Mouse (Mus musculus): ENCODE measurements around the gene Itga11. TPM values are rescaled to one million over a fixed set of nuclear protein-coding genes. Genes with fewer than 3 reads are reported as not detected.
A peak's percentile ranks its signal among the peaks of the same experiment; 100 is the strongest.

Gene Itga11
- 0.29 and 0.30 TPM in 2 replicates for polyA plus RNA-seq (2015; fragmentation: Nextera tagmentation; extraction: Ambion mirVana)

DNA sequence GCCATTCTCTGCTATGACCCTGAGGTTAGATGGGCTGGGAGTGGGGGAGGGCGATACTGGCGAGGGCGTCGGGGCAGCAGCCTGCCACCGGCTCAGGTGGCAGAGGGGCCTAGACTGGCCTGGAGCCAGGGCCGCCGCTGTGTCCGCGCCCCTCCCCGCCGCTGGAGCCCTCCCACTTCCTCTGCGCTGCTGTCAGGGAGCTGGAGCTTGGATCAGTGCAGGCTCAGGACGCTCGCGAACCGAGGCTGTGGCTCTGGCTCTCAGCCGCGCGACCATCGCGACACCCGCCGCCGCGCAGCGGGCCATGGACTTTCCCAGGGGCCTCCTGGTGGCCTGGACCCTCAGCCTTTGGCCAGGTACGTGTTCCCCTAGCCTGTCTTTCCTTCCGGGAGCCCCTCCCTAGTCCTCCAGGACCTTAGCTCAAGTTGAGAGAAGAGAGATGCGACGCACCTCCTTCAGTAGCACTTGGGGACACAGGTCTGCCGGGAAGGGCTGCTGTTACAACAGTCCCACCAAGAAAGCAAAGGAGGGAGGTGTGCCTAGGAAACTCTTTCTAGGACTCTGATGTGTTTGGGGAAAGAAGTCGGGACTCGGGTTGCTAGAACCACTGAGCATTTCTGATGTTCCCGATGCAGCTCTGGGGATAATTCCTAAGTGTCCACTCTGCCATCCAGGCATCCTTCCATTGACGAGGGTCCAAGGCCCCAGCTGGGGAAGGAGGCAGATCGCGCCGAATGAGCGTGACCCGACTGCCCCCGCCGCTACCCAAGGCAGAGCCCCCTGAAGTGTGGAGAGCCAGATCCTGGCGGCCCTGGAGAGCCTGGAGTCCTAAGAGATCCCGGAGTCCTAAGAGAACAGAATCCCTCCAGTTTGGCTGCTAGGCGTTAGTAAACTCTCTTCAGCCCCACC is at the start of gene Itga11:
Gene Itga11 (plus strand): TSS at position 186 of the 909 bp plus-strand sequence.
- Histone ChIP-seq H3K27ac (replicated peaks) (no peak within 1 kb of the TSS), H3K9ac (ENCODE audit: low read length) (peak within 1 kb of the TSS; percentile 55)
- TF ChIP-seq EP300 (optimal IDR thresholded peaks at IDR 0.05) (no peak), CTCF (IDR thresholded peaks at IDR 0.05; ENCODE audit: low read depth) (no peak)

DNA sequence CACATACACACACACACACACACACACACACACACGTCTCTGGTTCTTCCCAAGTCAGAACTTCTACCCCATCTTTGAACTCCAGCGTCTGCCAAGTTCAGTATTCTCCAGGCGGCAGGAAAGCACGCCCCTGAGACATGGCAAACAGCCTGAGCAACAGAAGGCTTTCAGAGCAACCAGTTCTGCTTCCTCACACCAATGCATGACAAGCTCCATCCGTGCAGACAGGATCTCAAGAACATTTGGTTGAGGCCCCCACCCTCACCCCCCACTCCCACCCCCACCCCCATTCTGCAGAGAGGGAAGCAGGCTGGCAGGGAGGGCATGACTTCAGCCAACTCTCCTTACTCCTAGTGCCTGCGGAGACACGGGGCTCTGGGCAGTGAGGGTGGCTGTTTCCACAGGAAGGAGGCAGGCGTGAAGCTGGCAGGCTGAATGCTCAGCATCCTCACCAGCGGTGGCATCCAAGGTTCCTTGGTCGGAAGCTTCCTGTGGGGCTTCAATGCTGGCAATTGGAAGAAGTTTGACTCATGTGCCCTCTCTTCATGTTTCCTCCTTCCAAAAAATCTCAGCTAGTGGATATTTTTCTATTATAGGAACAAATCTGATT is 46.9 kb upstream of the Itga11 start:
- no peak overlapping the region for H3K27ac ChIP-seq (replicated peaks)
- ATAC-seq (ENCODE audit: low FRiP score, low TSS enrichment) (no peak), DNase-seq (ENCODE audit: low spot score) (no peak)
- TF ChIP-seq CTCF (IDR thresholded peaks at IDR 0.05; ENCODE audit: low read depth) (no peak), EP300 (optimal IDR thresholded peaks at IDR 0.05) (no peak)
- H3K9ac ChIP-seq (ENCODE audit: low read length), result no peak overlapping the region
- H3K4me1 ChIP-seq (replicated peaks; ENCODE audit: control insufficient read depth, insufficient read depth), result no peaks in the 10 kb centered on the region
- WGBS, result 56% methylated on average over 10 of the region's 10 CpGs
- H3K4me2 ChIP-seq (replicated peaks; ENCODE audit: low read depth), result no peak overlapping the region
- H3K36me3 ChIP-seq (ENCODE audit: control insufficient read depth, insufficient read depth, low read length), result no peaks in the 10 kb centered on the region
- H3K27me3 ChIP-seq (ENCODE audit: control insufficient read depth, insufficient read depth, low read length), result no peaks in the 10 kb centered on the region
- H3K4me3 ChIP-seq (ENCODE audit: low read depth, low read length), result no peak overlapping the region
- H3K9me3 ChIP-seq (ENCODE audit: control insufficient read depth, low read length), result no peaks in the 10 kb centered on the region

More for the DNA sequence above, at the start of gene Itga11:
- H3K4me3 ChIP-seq (ENCODE audit: low read depth, low read length), result peak within 1 kb of the TSS; percentile 45
- WGBS, result 3% methylated on average over 38 of the region's 45 CpGs
- DNase-seq (ENCODE audit: low spot score), result peak; percentile 29
- H3K4me2 ChIP-seq (replicated peaks; ENCODE audit: low read depth), result peak within 1 kb of the TSS; percentile 69
- ATAC-seq (ENCODE audit: low FRiP score, low TSS enrichment), result peak; percentile 22; the same call in 1 of the 2 replicates
- no peaks in the 10 kb centered on the region; the same call in 1 of the 2 replicates for H3K27me3 ChIP-seq (ENCODE audit: control insufficient read depth, insufficient read depth, low read length)
- no peaks in the 10 kb centered on the region for H3K36me3 ChIP-seq (ENCODE audit: control insufficient read depth, insufficient read depth, low read length)
- no peaks in the 10 kb centered on the region for H3K9me3 ChIP-seq (ENCODE audit: control insufficient read depth, low read length)
- H3K4me1 ChIP-seq (replicated peaks; ENCODE audit: control insufficient read depth, insufficient read depth), result peaks cover 2% of the 10 kb centered on the region; the same call in 1 of the 2 replicates

DNA sequence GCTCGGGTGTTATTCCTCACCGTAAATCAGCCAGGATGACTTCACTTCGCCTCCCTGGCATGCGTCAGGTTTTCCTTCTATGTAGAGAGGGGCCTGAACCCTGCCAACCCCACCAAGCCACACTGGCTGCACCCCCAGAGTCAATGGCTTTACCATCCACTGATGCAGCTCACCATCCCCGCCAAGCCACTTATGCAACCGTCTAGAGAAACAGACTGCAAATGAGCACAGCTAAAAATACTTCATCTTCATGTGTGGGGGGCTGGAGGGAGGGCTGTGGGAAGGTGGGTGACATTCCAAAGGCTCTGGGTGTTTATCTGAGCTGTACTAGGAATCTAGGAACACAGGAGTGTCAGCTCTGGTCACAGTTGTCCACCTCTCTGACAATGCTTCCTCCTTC is 45.2 kb upstream of the Itga11 start:
- DNase-seq (ENCODE audit: low spot score), result no peak
- 56% methylated on average over 6 of the region's 6 CpGs for WGBS
- H3K9ac ChIP-seq (ENCODE audit: low read length), result no peak overlapping the region
- no peaks in the 10 kb centered on the region for H3K9me3 ChIP-seq (ENCODE audit: control insufficient read depth, low read length)
- no peaks in the 10 kb centered on the region for H3K36me3 ChIP-seq (ENCODE audit: control insufficient read depth, insufficient read depth, low read length)
- no peak overlapping the region for H3K27ac ChIP-seq (replicated peaks)
- no peaks in the 10 kb centered on the region for H3K27me3 ChIP-seq (ENCODE audit: control insufficient read depth, insufficient read depth, low read length)
- TF ChIP-seq CTCF (IDR thresholded peaks at IDR 0.05; ENCODE audit: low read depth) (no peak), EP300 (optimal IDR thresholded peaks at IDR 0.05) (no peak)
- no peaks in the 10 kb centered on the region for H3K4me1 ChIP-seq (replicated peaks; ENCODE audit: control insufficient read depth, insufficient read depth)
- H3K4me3 ChIP-seq (ENCODE audit: low read depth, low read length), result no peak overlapping the region
- ATAC-seq (ENCODE audit: low FRiP score, low TSS enrichment), result no peak
- no peak overlapping the region for H3K4me2 ChIP-seq (replicated peaks; ENCODE audit: low read depth)

DNA sequence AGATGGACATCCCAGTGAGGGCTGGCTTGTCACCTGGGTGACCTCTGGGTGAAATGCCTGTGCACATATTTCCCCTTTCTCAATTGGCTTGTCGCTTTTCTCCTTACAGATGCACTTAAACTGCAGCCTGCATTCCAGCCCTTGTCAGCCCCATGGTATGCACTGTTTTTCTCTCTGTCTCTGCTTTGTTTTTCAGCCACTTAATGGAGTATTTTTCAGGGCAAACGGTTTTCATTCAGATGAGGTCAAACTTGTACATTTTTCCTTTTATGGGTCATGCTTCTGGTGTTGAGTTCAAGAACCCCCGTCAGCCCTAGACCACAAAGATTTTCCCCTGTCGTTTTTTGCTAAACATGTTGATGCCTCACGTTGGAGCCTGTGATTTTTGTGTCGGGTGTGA is 39.6 kb upstream of the Itga11 start:
- no peak for DNase-seq (ENCODE audit: low spot score)
- 38% methylated on average over 6 of the region's 6 CpGs for WGBS

DNA sequence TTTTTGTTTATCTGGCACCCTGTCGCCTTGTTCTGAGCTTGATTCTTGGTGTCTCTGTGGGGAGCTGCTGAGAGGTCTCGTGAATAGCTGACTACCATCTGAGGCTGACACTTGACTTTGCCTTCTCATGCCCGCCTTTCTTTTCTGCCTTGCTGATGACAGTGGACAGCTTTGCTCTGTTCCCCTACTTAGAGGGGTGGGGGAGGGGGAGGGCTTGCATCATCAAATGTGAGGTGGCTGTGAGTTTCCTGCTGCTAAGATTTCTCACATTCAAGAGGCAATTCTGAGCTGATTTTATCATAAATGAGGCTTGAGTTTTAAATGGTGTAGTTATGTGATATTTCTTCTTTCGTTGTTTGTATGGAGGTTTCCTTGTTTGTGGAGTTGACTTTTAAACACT is 37.9 kb upstream of the Itga11 start:
- Histone ChIP-seq H3K4me2 (replicated peaks; ENCODE audit: low read depth) (no peak overlapping the region), H3K9me3 (ENCODE audit: control insufficient read depth, low read length) (no peaks in the 10 kb centered on the region), H3K27me3 (ENCODE audit: control insufficient read depth, insufficient read depth, low read length) (no peaks in the 10 kb centered on the region), H3K4me3 (ENCODE audit: low read depth, low read length) (no peak overlapping the region), H3K27ac (replicated peaks) (no peak overlapping the region), H3K4me1 (replicated peaks; ENCODE audit: control insufficient read depth, insufficient read depth) (no peaks in the 10 kb centered on the region), H3K9ac (ENCODE audit: low read length) (no peak overlapping the region), H3K36me3 (ENCODE audit: control insufficient read depth, insufficient read depth, low read length) (no peaks in the 10 kb centered on the region)
- DNase-seq (ENCODE audit: low spot score), result no peak
- no peak for TF ChIP-seq CTCF (IDR thresholded peaks at IDR 0.05; ENCODE audit: low read depth)
- 71% methylated on average over 4 of the region's 4 CpGs for WGBS
- ATAC-seq (ENCODE audit: low FRiP score, low TSS enrichment), result no peak

More for the DNA sequence above, 39.6 kb upstream of the Itga11 start:
- H3K9me3 ChIP-seq (ENCODE audit: control insufficient read depth, low read length), result no peaks in the 10 kb centered on the region
- no peak for TF ChIP-seq CTCF (IDR thresholded peaks at IDR 0.05; ENCODE audit: low read depth)
- TF ChIP-seq EP300 (optimal IDR thresholded peaks at IDR 0.05), result no peak
- H3K4me1 ChIP-seq (replicated peaks; ENCODE audit: control insufficient read depth, insufficient read depth), result no peaks in the 10 kb centered on the region
- no peak overlapping the region for H3K27ac ChIP-seq (replicated peaks)
- H3K27me3 ChIP-seq (ENCODE audit: control insufficient read depth, insufficient read depth, low read length), result no peaks in the 10 kb centered on the region
- no peaks in the 10 kb centered on the region for H3K36me3 ChIP-seq (ENCODE audit: control insufficient read depth, insufficient read depth, low read length)
- no peak overlapping the region for H3K4me3 ChIP-seq (ENCODE audit: low read depth, low read length)
- H3K9ac ChIP-seq (ENCODE audit: low read length), result no peak overlapping the region
- no peak for ATAC-seq (ENCODE audit: low FRiP score, low TSS enrichment)
- no peak overlapping the region for H3K4me2 ChIP-seq (replicated peaks; ENCODE audit: low read depth)
